Mouse (Mus musculus): ENCODE measurements around the gene F930015N05Rik.

GRCm38 (mm10) chr11:64435546-64436411 lies 674 bp downstream of the F930015N05Rik start:
- TF ChIP-seq POLR2A (IDR thresholded peaks at IDR 0.05; ENCODE audit: borderline replicate concordance, extremely low read depth, low read depth, low read length): no peak
- no peak for TF ChIP-seq CTCF (IDR thresholded peaks at IDR 0.05; ENCODE audit: insufficient read depth, low read length)

All from lung, adult 2 months (tissue).